Mouse (Mus musculus) stomach, embryonic 16.5 days (tissue): ENCODE results near the gene Acss1. TPM values are rescaled to one million over a fixed set of nuclear protein-coding genes. Genes with fewer than 3 reads are reported as not detected.

Experiments used
- ATAC-seq: fragments of 200-750 bp; cut with Nextera tagmentation; 2 replicates; pipeline ENCODE4 v1.8.0; 2017; ENCODE audit warnings: moderate number of reproducible peaks, moderate TSS enrichment; ENCODE audit not compliant: insufficient read depth, low FRiP score
- H3K27ac ChIP-seq: fragments of 300-500 bp; sonication (generic); 2 replicates; pipeline ENCODE4 v1.5.1; 2014; ENCODE audit warnings: low read length
- H3K27me3 ChIP-seq: fragments of 300-500 bp; sonication (generic); 2 replicates; pipeline ENCODE4 v1.6.1; 2014; ENCODE audit warnings: low read length, control low read depth, mixed read lengths; ENCODE audit not compliant: control insufficient read depth, insufficient read depth
- H3K36me3 ChIP-seq: fragments of 300-500 bp; sonication (generic); 2 replicates; pipeline ENCODE4 v1.6.1; 2014; ENCODE audit warnings: low read length; ENCODE audit not compliant: control insufficient read depth, insufficient read depth
- H3K4me1 ChIP-seq: fragments of 300-500 bp; sonication (generic); 2 replicates; pipeline ENCODE4 v1.6.1; 2014; ENCODE audit warnings: low read length, control low read depth, mixed read lengths; ENCODE audit not compliant: control insufficient read depth, insufficient read depth
- H3K4me2 ChIP-seq: fragments of 300-500 bp; sonication (generic); 2 replicates; pipeline ENCODE4 v1.6.1; 2014; ENCODE audit warnings: low read depth, low read length, mixed read lengths
- H3K4me3 ChIP-seq: fragments of 300-500 bp; sonication (generic); replicated peaks from 2 replicates; pipeline ENCODE4 v1.5.1; 2014; ENCODE audit warnings: mild to moderate bottlenecking, low read length
- H3K9ac ChIP-seq: fragments of 300-500 bp; sonication (generic); 2 replicates; pipeline ENCODE4 v1.6.1; 2014; ENCODE audit warnings: low read length
- H3K9me3 ChIP-seq: fragments of 300-500 bp; sonication (generic); replicated peaks from 2 replicates; pipeline ENCODE4 v1.6.1; 2016; ENCODE audit warnings: low read length, control low read depth; ENCODE audit not compliant: control insufficient read depth
- WGBS: fragments of 180-500 bp; shearing (Covaris S2); extraction: QIAGEN DNeasy Blood & Tissue Kit; methylation state at CpG from one replicate; pipeline ENCODE4 v1.1.7; 2014; 5-methylcytosine and 5-hydroxymethylcytosine counted together
- polyA plus RNA-seq: library from polyadenylated mRNA; unstranded; fragments of >200 nt; fragmentation: Nextera tagmentation; extraction: Ambion mirVana; gene quantifications from 2 replicates; pipeline ENCODE4 v1.2.1, GENCODE M21; 2015

Gene Acss1
- polyA plus RNA-seq, 1 experiment from 2014 or later = 42.0 TPM

GRCm38 (mm10) chr2:150635877-150636446 lies 32.3 kb downstream of the Acss1 start:
- ATAC-seq = no peak
- no peaks in the 10 kb centered on the region for H3K9me3 ChIP-seq

DNA sequence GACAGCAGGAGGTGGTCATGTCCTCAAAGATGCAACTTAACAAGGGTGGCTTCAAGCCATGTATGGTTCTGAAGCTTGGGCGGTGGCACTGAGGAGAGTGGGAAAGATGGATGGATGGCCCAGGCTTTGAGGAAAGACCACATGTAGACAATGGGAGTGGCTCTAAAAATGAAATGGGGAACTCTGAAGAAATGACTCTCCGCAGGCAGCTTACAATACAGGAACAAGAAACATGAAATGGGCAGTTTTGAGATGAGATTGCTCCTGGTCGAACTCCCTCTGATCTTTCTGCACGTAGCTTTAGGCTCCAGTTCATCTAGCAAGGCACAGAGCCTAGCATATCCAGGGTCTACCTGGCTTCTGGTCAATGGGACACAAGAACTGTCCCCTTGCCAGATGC lies 39.0 kb downstream of the Acss1 start:
- Histone ChIP-seq H3K9ac (0 out of 2 replicates have a peak overlapping the region, but pooled peaks have one; percentile 7), H3K27ac (no peak overlapping the region), H3K36me3 (no peaks in the 10 kb centered on the region), H3K27me3 (no peaks in the 10 kb centered on the region), H3K9me3 (no peaks in the 10 kb centered on the region), H3K4me2 (no peak overlapping the region), H3K4me3 (no peak overlapping the region), H3K4me1 (peaks cover 4% of the 10 kb centered on the region; the same call in 1 of the 2 replicates)
- ATAC-seq = no peak
- 77% methylated on average over 4 of the region's 4 CpGs for WGBS

More at GRCm38 (mm10) chr2:150635877-150636446, 32.3 kb downstream of the Acss1 start:
- Histone ChIP-seq H3K36me3 (no peaks in the 10 kb centered on the region), H3K27ac (no peak overlapping the region), H3K27me3 (no peaks in the 10 kb centered on the region), H3K4me1 (no peaks in the 10 kb centered on the region), H3K4me3 (no peak overlapping the region), H3K4me2 (no peak overlapping the region), H3K9ac (no peak overlapping the region)
- 78% methylated on average over 3 of the region's 3 CpGs for WGBS

DNA sequence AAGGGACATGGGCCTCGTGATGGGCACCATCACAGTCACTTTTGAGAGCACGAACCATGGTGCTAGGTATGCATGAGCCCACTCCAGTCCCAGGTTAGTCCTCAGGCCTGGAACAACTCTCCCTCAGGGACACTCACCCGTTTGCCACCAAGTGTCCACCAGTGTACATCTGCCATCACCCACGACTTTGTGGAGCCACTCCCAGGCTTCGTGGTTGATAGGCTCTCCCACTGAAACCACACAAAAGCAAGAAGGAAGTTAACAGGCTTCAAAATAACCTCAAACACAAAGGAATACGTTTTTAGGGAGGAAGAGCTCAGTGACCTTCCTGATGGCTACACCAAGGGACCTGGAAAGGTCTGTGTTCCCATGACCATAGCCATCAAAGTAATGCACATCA lies 41.2 kb downstream of the Acss1 start:
- Histone ChIP-seq H3K36me3 (no peaks in the 10 kb centered on the region), H3K27ac (no peak overlapping the region), H3K9ac (no peak overlapping the region), H3K4me2 (no peak overlapping the region), H3K9me3 (no peaks in the 10 kb centered on the region), H3K27me3 (no peaks in the 10 kb centered on the region), H3K4me1 (peaks cover 4% of the 10 kb centered on the region; the same call in 1 of the 2 replicates), H3K4me3 (no peak overlapping the region)
- ATAC-seq = no peak
- 57% methylated on average over 6 of the region's 6 CpGs for WGBS

DNA sequence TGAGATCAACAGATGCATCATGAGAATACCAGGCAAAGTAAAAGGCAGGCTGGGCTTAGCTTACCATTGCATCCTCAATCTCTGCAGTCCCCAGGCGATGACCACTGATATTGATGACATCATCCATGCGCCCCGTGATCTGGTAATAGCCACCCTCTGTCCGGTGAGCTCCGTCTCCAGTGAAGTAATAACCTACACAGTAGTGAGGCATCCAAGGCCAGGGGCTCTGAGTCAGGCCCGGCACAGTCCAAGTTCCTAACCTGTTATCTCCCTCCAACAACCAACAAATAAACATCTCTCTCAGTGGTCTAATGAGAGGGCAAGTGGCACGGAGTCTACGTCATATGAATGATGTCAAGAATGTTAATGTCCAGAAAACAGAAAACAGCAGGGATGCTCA lies 43.4 kb downstream of the Acss1 start:
- 85% methylated on average over 8 of the region's 8 CpGs for WGBS
- ATAC-seq = no peak
- H3K27me3 ChIP-seq = no peaks in the 10 kb centered on the region
- H3K9me3 ChIP-seq = no peaks in the 10 kb centered on the region
- no peak overlapping the region for H3K4me2 ChIP-seq
- no peak overlapping the region for H3K4me3 ChIP-seq
- no peaks in the 10 kb centered on the region for H3K36me3 ChIP-seq
- no peak overlapping the region for H3K27ac ChIP-seq
- H3K9ac ChIP-seq = no peak overlapping the region
- peaks cover 4% of the 10 kb centered on the region; the same call in 1 of the 2 replicates for H3K4me1 ChIP-seq

- Histone ChIP-seq H3K36me3 (no peaks in the 10 kb centered on the region), H3K9ac (no peak overlapping the region), H3K4me3 (no peak overlapping the region), H3K27ac (no peak overlapping the region), H3K27me3 (no peaks in the 10 kb centered on the region), H3K4me1 (no peaks in the 10 kb centered on the region), H3K9me3 (no peaks in the 10 kb centered on the region), H3K4me2 (no peak overlapping the region)
- 81% methylated on average over 3 of the region's 3 CpGs for WGBS
- no peak for ATAC-seq
Observed at GRCm38 (mm10) chr2:150623957-150624356, 44.3 kb downstream of the Acss1 start.

DNA sequence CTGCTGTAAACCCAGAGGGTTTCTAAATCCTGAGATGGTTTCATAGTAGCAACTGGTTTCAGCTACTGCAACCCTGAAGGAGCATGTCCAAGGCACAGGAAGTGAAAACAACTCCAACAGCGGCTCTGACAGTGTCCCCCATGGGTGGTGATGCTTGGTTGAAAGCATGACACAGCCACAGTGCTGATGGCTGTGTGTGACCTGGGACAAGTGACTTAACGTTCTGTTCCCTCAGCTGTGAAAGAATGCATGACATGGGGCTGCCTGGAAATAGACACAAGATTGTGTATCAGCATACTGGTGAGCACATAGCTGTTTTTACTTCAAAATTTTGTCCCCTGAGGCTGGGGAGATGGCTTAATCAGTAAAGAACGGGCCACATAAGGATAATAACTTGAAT lies 46.6 kb downstream of the Acss1 start:
- ATAC-seq = no peak
- H3K4me3 ChIP-seq = no peak overlapping the region
- 70% methylated on average over 3 of the region's 3 CpGs for WGBS
- no peak overlapping the region for H3K27ac ChIP-seq
- no peaks in the 10 kb centered on the region; the same call in 1 of the 2 replicates for H3K36me3 ChIP-seq
- no peaks in the 10 kb centered on the region for H3K9me3 ChIP-seq
- H3K9ac ChIP-seq = no peak overlapping the region
- no peak overlapping the region for H3K4me2 ChIP-seq
- H3K27me3 ChIP-seq = no peaks in the 10 kb centered on the region
- no peaks in the 10 kb centered on the region for H3K4me1 ChIP-seq

GRCm38 (mm10) chr2:150610097-150610496 lies 58.2 kb downstream of the Acss1 start:
- H3K4me1 ChIP-seq = peaks cover 7% of the 10 kb centered on the region; the same call in 1 of the 2 replicates
- no peaks in the 10 kb centered on the region for H3K27me3 ChIP-seq
- no peak overlapping the region for H3K4me3 ChIP-seq
- WGBS = 55% methylated on average over 3 of the region's 3 CpGs
- no peaks in the 10 kb centered on the region for H3K36me3 ChIP-seq
- no peak overlapping the region for H3K27ac ChIP-seq
- H3K9ac ChIP-seq = no peak overlapping the region
- no peaks in the 10 kb centered on the region for H3K9me3 ChIP-seq
- ATAC-seq = no peak
- H3K4me2 ChIP-seq = no peak overlapping the region

DNA sequence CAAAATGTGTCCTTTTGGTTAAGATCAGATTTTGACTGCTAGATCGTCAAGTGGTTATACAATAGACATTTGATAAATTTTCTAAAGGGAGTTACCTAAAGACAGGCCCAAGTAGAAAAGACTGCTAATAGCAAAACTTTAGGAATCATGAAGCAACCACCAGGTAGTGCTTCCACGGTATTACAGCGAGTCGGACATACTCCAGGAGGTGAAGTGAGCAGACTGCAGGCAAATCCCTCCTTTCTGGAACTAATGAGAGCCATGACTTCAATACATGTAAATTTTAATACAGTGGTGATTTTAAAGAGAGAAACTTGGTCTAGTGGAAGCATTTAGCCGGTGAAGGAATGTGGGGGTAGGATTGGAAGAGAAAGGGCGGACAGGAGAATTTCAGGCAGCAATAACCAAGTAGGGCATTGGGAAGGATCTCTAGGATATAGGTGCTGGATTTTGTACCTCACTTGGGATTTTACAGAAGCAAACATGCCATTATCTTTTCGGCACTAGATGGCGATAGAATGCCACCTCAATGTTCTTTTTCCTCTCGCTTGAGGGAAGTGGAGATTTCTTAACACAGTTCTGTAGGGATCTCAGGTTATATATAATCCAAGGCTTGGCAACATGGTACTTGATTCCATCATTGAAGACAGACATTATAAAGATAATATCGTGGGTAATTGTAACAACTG lies 59.3 kb downstream of the Acss1 start:
- Histone ChIP-seq H3K4me1 (peaks cover 7% of the 10 kb centered on the region; the same call in 1 of the 2 replicates), H3K4me3 (peak overlapping the region; percentile 74), H3K9ac (peak overlapping the region; percentile 83), H3K4me2 (peak overlapping the region; percentile 86), H3K9me3 (no peaks in the 10 kb centered on the region), H3K27me3 (no peaks in the 10 kb centered on the region), H3K36me3 (no peaks in the 10 kb centered on the region), H3K27ac (peak overlapping the region; percentile 68)
- WGBS = 1% methylated on average over 10 of the region's 10 CpGs
- ATAC-seq = peak; percentile 41; the same call in 1 of the 2 replicates

GRCm38 (mm10) chr2:150608087-150608799 lies 60.1 kb downstream of the Acss1 start, which contains the start of gene Apmap:
TSS of gene Apmap (minus strand) at chr2:150608567.
- no peaks in the 10 kb centered on the region for H3K9me3 ChIP-seq
- H3K27me3 ChIP-seq = no peaks in the 10 kb centered on the region
- peaks cover 7% of the 10 kb centered on the region; the same call in 1 of the 2 replicates for H3K4me1 ChIP-seq
- under 1% methylated on average over 42 of the region's 42 CpGs for WGBS
- peak within 1 kb of the TSS; percentile 68 for H3K27ac ChIP-seq
- peak; percentile 97 for ATAC-seq
- H3K9ac ChIP-seq = peak within 1 kb of the TSS; percentile 83
- H3K4me2 ChIP-seq = peak within 1 kb of the TSS; percentile 86
- peak within 1 kb of the TSS; percentile 74 for H3K4me3 ChIP-seq
- H3K36me3 ChIP-seq = no peaks in the 10 kb centered on the region
